Mouse (Mus musculus): Measurements from ENCODE around the gene Ank3. TPM values are rescaled to one million over a fixed set of nuclear protein-coding genes. Genes with fewer than 3 reads are reported as not detected.

Ank3 gene
- polyA plus RNA-seq, 1 experiment from 2014 or later, result 48.9 TPM

DNA sequence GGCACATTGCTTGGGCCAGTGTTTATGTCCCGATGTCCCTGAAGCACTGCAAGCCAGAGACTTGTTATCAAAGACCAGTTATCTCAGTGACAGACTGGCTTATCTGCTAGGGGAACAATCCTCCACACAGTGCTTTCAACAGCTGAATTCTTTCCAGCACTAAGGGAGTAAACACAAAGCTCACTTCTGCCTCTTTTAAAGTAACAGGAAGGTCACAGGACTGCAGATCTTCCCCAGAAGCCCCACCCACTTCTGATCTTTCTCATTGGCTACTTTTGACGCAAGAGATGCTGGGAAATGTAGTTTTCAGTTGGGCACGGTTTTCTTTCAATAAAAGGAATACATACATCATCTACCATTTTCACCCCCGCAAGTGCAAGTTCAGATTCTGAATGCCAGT lies 489.8 kb downstream of the Ank3 start:
- peak overlapping the region; percentile 54; the same call in 1 of the 2 replicates for H3K27ac ChIP-seq (ENCODE audit: low read depth, low read length)
- H3K9me3 ChIP-seq (replicated peaks; ENCODE audit: control insufficient read depth, low read length), result no peaks in the 10 kb centered on the region
- H3K36me3 ChIP-seq (ENCODE audit: control insufficient read depth, insufficient read depth, low read length), result peaks cover 9% of the 10 kb centered on the region
- 0 out of 2 replicates have a peak overlapping the region, but pooled peaks have one; percentile 39 for H3K9ac ChIP-seq (ENCODE audit: low read depth, low read length)
- H3K4me2 ChIP-seq, result peak overlapping the region; percentile 59
- ATAC-seq (replicated peaks; ENCODE audit: insufficient number of reproducible peaks, low FRiP score, low TSS enrichment), result 0 out of 2 replicates have a peak, but pooled peaks have one; percentile 37
- 16% methylated on average over 4 of the region's 4 CpGs for WGBS (ENCODE audit: insufficient replicate concordance)
- peak overlapping the region; percentile 22; the same call in 1 of the 2 replicates for H3K4me3 ChIP-seq (ENCODE audit: low read depth, low read length)
- no peaks in the 10 kb centered on the region for H3K27me3 ChIP-seq (ENCODE audit: control insufficient read depth, insufficient read depth, low read length)
- H3K4me1 ChIP-seq (ENCODE audit: control insufficient read depth, insufficient read depth, low read length), result peaks cover 11% of the 10 kb centered on the region

DNA sequence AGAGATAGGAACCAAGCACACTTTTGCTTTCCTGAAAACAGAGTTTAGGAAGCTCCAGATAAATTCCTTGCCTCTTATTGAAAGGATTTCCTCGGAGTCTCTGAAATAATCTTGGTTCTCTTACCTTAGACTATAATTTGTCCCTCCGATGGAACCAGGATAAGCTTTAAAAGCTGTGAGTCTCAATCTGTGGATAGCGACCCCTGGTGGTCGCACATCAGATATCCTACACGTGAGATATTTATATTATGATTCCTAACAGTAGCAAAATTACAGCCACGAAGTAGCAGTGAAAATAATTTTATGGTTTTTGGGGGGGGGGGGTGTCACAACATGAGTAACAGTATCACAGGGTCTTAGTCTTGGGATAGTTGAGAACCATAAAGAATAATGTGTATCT lies 491.2 kb downstream of the Ank3 start:
- WGBS (ENCODE audit: insufficient replicate concordance), result 27% methylated on average over 6 of the region's 6 CpGs
- Histone ChIP-seq H3K9ac (ENCODE audit: low read depth, low read length) (no peak overlapping the region), H3K4me2 (no peak overlapping the region), H3K9me3 (replicated peaks; ENCODE audit: control insufficient read depth, low read length) (no peaks in the 10 kb centered on the region), H3K27ac (ENCODE audit: low read depth, low read length) (no peak overlapping the region), H3K36me3 (ENCODE audit: control insufficient read depth, insufficient read depth, low read length) (peaks cover 4% of the 10 kb centered on the region; the same call in 1 of the 2 replicates), H3K27me3 (ENCODE audit: control insufficient read depth, insufficient read depth, low read length) (no peaks in the 10 kb centered on the region), H3K4me3 (ENCODE audit: low read depth, low read length) (no peak overlapping the region), H3K4me1 (ENCODE audit: control insufficient read depth, insufficient read depth, low read length) (peaks cover 11% of the 10 kb centered on the region)
- ATAC-seq (replicated peaks; ENCODE audit: insufficient number of reproducible peaks, low FRiP score, low TSS enrichment), result no peak

DNA sequence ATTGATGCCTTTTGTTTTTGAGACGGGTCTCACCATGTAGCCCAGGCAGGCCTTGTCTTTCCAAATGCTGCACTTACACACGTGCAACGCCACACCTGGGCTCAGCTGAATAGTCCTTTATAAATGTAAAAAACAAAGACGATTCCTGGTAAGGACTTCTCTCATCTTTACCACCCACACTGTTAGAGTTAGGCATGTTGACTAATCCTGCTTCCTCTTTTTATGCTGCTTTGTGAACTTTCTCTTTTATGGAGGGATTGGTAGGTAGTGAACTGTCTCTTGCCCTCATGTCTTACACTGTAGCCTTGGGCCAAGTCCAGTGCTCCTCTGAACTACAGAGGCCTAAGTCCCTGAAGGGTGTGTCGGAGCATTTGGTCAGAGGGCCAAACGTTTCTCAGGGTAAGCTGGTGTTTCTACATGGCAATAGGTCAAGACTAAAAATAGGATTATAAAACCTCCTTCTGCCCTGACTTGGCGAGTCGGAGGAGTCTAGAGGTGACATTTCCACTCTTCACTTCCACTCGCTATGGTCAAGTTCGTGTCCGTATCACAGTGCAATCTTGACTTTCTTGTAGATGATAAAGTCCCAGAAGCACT lies 491.9 kb downstream of the Ank3 start:
- ATAC-seq (replicated peaks; ENCODE audit: insufficient number of reproducible peaks, low FRiP score, low TSS enrichment), result no peak
- Histone ChIP-seq H3K27ac (ENCODE audit: low read depth, low read length) (no peak overlapping the region), H3K4me1 (ENCODE audit: control insufficient read depth, insufficient read depth, low read length) (peaks cover 11% of the 10 kb centered on the region), H3K27me3 (ENCODE audit: control insufficient read depth, insufficient read depth, low read length) (no peaks in the 10 kb centered on the region), H3K36me3 (ENCODE audit: control insufficient read depth, insufficient read depth, low read length) (peaks cover 2% of the 10 kb centered on the region; the same call in 1 of the 2 replicates), H3K9ac (ENCODE audit: low read depth, low read length) (no peak overlapping the region), H3K4me3 (ENCODE audit: low read depth, low read length) (no peak overlapping the region), H3K4me2 (no peak overlapping the region), H3K9me3 (replicated peaks; ENCODE audit: control insufficient read depth, low read length) (no peaks in the 10 kb centered on the region)
- WGBS (ENCODE audit: insufficient replicate concordance), result 79% methylated on average over 11 of the region's 11 CpGs

DNA sequence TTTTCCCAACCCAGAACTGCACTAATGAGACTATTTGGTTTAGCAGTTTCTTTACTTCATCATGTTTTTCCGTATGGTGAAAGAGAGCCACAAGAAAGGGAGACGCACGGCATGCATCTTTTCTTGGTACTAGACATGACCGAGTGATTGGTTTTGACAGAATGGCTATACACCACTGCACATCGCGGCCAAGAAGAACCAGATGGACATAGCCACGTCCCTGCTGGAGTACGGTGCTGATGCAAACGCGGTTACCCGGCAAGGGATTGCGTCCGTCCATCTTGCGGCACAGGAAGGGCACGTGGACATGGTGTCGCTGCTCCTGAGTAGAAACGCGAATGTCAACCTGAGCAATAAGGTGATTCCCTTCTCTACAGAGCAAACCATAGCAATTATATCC lies 493.6 kb downstream of the Ank3 start:
- no peak overlapping the region for H3K4me3 ChIP-seq (ENCODE audit: low read depth, low read length)
- H3K4me1 ChIP-seq (ENCODE audit: control insufficient read depth, insufficient read depth, low read length), result peaks cover 11% of the 10 kb centered on the region
- H3K9me3 ChIP-seq (replicated peaks; ENCODE audit: control insufficient read depth, low read length), result no peaks in the 10 kb centered on the region
- H3K27me3 ChIP-seq (ENCODE audit: control insufficient read depth, insufficient read depth, low read length), result no peaks in the 10 kb centered on the region
- ATAC-seq (replicated peaks; ENCODE audit: insufficient number of reproducible peaks, low FRiP score, low TSS enrichment), result no peak
- H3K36me3 ChIP-seq (ENCODE audit: control insufficient read depth, insufficient read depth, low read length), result no peaks in the 10 kb centered on the region; the same call in 1 of the 2 replicates
- 92% methylated on average over 18 of the region's 18 CpGs for WGBS (ENCODE audit: insufficient replicate concordance)
- no peak overlapping the region for H3K27ac ChIP-seq (ENCODE audit: low read depth, low read length)
- H3K4me2 ChIP-seq, result no peak overlapping the region
- H3K9ac ChIP-seq (ENCODE audit: low read depth, low read length), result no peak overlapping the region

DNA sequence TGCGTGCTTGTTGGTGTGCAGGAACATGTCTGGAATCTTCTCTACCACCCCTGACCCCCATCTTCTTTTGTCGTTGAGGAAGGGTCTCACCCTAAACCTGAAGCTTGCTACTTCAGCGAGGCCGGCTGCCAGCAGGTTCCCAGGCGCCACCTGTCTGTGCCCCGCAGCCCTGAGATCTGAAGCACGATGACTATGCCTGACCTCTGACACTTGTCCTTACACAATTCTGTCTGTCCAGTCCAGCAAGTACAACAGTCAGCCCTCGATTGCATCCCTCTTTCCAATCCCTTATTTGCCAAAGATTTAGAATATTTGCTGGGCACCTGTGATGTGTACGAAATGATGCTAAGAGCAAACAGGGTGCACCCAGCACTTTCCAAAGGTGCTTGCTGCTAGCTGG lies 497.0 kb downstream of the Ank3 start:
- 70% methylated on average over 9 of the region's 9 CpGs for WGBS (ENCODE audit: insufficient replicate concordance)
- Histone ChIP-seq H3K9me3 (replicated peaks; ENCODE audit: control insufficient read depth, low read length) (no peaks in the 10 kb centered on the region), H3K36me3 (ENCODE audit: control insufficient read depth, insufficient read depth, low read length) (peaks cover 4% of the 10 kb centered on the region), H3K4me1 (ENCODE audit: control insufficient read depth, insufficient read depth, low read length) (no peaks in the 10 kb centered on the region), H3K4me2 (no peak overlapping the region), H3K9ac (ENCODE audit: low read depth, low read length) (no peak overlapping the region), H3K4me3 (ENCODE audit: low read depth, low read length) (no peak overlapping the region), H3K27me3 (ENCODE audit: control insufficient read depth, insufficient read depth, low read length) (no peaks in the 10 kb centered on the region), H3K27ac (ENCODE audit: low read depth, low read length) (no peak overlapping the region)
- ATAC-seq (replicated peaks; ENCODE audit: insufficient number of reproducible peaks, low FRiP score, low TSS enrichment), result no peak

DNA sequence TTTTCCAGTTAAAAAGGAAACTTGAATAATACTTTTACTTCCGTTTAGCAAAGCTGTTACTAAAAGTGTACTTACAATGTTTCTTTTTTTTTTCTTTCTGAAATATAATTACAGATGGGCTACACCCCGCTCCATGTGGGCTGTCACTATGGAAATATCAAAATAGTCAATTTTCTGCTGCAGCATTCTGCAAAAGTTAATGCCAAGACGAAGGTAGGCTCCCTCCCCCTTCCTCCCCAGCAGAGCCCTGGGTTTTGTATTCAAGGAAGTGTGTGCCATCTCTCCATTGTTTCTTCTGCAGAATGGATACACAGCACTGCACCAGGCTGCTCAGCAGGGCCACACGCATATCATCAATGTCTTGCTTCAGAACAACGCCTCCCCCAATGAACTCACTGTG lies 499.4 kb downstream of the Ank3 start:
- Histone ChIP-seq H3K9ac (ENCODE audit: low read depth, low read length) (no peak overlapping the region), H3K4me1 (ENCODE audit: control insufficient read depth, insufficient read depth, low read length) (no peaks in the 10 kb centered on the region), H3K27me3 (ENCODE audit: control insufficient read depth, insufficient read depth, low read length) (no peaks in the 10 kb centered on the region), H3K27ac (ENCODE audit: low read depth, low read length) (no peak overlapping the region), H3K9me3 (replicated peaks; ENCODE audit: control insufficient read depth, low read length) (no peaks in the 10 kb centered on the region), H3K4me2 (no peak overlapping the region), H3K36me3 (ENCODE audit: control insufficient read depth, insufficient read depth, low read length) (peaks cover 5% of the 10 kb centered on the region), H3K4me3 (ENCODE audit: low read depth, low read length) (no peak overlapping the region)
- WGBS (ENCODE audit: insufficient replicate concordance), result 81% methylated on average over 5 of the region's 5 CpGs
- no peak for ATAC-seq (replicated peaks; ENCODE audit: insufficient number of reproducible peaks, low FRiP score, low TSS enrichment)

DNA sequence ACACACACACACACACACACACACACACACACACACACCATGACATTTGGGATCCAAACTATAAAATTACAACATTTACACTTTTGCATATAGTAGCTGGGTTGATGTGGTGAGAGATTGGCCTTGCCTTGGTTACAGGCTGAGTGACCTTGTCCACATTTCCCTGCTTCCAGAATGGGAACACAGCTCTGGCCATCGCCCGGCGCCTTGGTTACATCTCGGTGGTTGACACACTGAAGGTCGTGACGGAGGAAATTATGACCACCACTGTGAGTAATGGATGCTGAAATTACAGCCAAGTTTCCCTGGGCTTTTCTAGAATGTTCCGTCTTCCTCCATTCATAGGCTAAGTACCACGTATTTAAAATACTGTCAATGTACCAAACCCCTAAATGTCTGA lies 500.2 kb downstream of the Ank3 start:
- no peak overlapping the region for H3K4me2 ChIP-seq
- peaks cover 5% of the 10 kb centered on the region; the same call in 1 of the 2 replicates for H3K36me3 ChIP-seq (ENCODE audit: control insufficient read depth, insufficient read depth, low read length)
- WGBS (ENCODE audit: insufficient replicate concordance), result 93% methylated on average over 8 of the region's 8 CpGs
- H3K4me3 ChIP-seq (ENCODE audit: low read depth, low read length), result no peak overlapping the region
- H3K27me3 ChIP-seq (ENCODE audit: control insufficient read depth, insufficient read depth, low read length), result no peaks in the 10 kb centered on the region
- no peak overlapping the region for H3K27ac ChIP-seq (ENCODE audit: low read depth, low read length)
- no peak overlapping the region for H3K9ac ChIP-seq (ENCODE audit: low read depth, low read length)
- no peaks in the 10 kb centered on the region for H3K9me3 ChIP-seq (replicated peaks; ENCODE audit: control insufficient read depth, low read length)
- no peak for ATAC-seq (replicated peaks; ENCODE audit: insufficient number of reproducible peaks, low FRiP score, low TSS enrichment)
- H3K4me1 ChIP-seq (ENCODE audit: control insufficient read depth, insufficient read depth, low read length), result no peaks in the 10 kb centered on the region

DNA sequence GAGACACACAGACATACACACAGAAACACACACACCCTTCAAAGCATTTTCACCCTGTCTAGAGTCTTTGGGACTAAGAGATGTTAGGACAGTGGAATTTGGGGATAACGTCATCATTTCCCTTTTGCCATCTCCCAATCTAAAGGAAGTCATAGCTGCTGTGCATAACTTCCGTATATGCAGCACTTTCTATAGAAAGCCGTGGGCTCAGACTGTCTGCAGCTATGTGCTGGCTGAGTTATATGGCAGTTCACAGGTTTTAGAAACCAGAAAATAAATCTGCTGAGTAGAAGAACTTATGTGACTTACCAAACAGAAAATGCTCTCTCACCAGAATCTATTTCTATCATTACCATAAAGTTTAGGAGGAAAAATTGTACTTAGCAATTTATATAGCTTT lies 501.2 kb downstream of the Ank3 start:
- H3K27me3 ChIP-seq (ENCODE audit: control insufficient read depth, insufficient read depth, low read length), result no peaks in the 10 kb centered on the region
- H3K4me2 ChIP-seq, result no peak overlapping the region
- ATAC-seq (replicated peaks; ENCODE audit: insufficient number of reproducible peaks, low FRiP score, low TSS enrichment), result no peak
- H3K4me3 ChIP-seq (ENCODE audit: low read depth, low read length), result no peak overlapping the region
- no peaks in the 10 kb centered on the region for H3K9me3 ChIP-seq (replicated peaks; ENCODE audit: control insufficient read depth, low read length)
- H3K27ac ChIP-seq (ENCODE audit: low read depth, low read length), result no peak overlapping the region
- H3K9ac ChIP-seq (ENCODE audit: low read depth, low read length), result no peak overlapping the region
- H3K4me1 ChIP-seq (ENCODE audit: control insufficient read depth, insufficient read depth, low read length), result 0 out of 2 replicates have a peak, but pooled peaks cover 2% of the 10 kb centered on the region
- WGBS (ENCODE audit: insufficient replicate concordance), result 67% methylated on average over 3 of the region's 3 CpGs
- H3K36me3 ChIP-seq (ENCODE audit: control insufficient read depth, insufficient read depth, low read length), result peaks cover 5% of the 10 kb centered on the region; the same call in 1 of the 2 replicates

DNA sequence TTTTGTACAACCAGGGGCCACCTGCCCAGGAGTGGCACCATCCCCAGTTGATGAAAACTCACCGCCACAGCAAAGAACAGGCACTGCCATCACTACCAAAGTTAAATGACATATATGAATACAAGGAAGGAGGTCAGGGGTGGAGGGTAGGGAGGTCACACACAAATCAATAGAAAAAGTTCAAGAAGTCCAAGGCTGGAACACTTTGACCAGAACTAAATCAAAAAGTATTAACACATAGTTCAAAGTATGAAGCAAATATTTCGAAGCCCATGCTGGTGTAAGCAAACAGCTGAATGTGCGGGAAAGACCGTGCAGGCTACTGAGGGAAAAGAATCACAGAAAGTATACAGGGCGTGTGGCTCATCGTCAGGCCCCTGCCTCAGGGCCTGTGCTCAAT lies 503.5 kb downstream of the Ank3 start:
- no peak for ATAC-seq (replicated peaks; ENCODE audit: insufficient number of reproducible peaks, low FRiP score, low TSS enrichment)
- Histone ChIP-seq H3K9ac (ENCODE audit: low read depth, low read length) (no peak overlapping the region), H3K27ac (ENCODE audit: low read depth, low read length) (no peak overlapping the region), H3K4me2 (no peak overlapping the region), H3K27me3 (ENCODE audit: control insufficient read depth, insufficient read depth, low read length) (no peaks in the 10 kb centered on the region), H3K36me3 (ENCODE audit: control insufficient read depth, insufficient read depth, low read length) (peaks cover 5% of the 10 kb centered on the region; the same call in 1 of the 2 replicates), H3K4me3 (ENCODE audit: low read depth, low read length) (no peak overlapping the region), H3K4me1 (ENCODE audit: control insufficient read depth, insufficient read depth, low read length) (0 out of 2 replicates have a peak, but pooled peaks cover 2% of the 10 kb centered on the region), H3K9me3 (replicated peaks; ENCODE audit: control insufficient read depth, low read length) (no peaks in the 10 kb centered on the region)
- 86% methylated on average over 6 of the region's 6 CpGs for WGBS (ENCODE audit: insufficient replicate concordance)
